Mouse (Mus musculus) layer of hippocampus, adult 11-12 months (tissue): ENCODE data around the gene Cd151.

Experiments
- DNase-seq: peaks from one replicate; pipeline ENCODE4 v3.0.0; 2022; ENCODE audit warnings: low spot score

The Cd151 gene

DNA sequence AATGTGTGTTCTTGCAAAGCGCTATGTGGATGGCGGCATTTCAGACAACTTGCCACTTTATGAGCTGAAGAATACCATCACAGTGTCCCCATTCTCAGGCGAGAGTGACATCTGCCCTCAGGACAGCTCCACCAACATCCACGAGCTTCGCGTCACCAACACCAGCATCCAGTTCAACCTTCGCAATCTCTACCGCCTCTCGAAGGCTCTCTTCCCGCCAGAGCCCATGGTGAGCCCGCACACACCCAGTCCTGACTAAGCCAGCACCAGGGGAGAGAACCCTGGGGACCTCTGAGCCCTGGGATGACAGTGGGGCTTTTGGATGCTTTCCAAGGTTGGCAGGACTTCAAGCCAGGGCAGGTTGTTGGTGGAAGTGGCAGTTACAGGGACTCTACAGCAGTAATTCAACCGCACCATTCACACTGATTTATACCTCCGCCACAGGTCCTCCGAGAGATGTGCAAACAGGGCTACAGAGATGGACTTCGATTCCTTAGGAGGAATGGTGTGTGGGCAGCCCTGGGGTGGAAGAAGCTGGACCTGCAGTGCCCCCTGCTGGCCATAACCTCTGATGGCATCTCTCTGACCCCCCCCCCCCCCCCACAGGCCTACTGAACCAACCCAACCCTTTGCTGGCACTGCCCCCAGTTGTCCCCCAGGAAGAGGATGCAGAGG lies 9.1 kb upstream of the Cd151 start:
- no peak for DNase-seq

DNA sequence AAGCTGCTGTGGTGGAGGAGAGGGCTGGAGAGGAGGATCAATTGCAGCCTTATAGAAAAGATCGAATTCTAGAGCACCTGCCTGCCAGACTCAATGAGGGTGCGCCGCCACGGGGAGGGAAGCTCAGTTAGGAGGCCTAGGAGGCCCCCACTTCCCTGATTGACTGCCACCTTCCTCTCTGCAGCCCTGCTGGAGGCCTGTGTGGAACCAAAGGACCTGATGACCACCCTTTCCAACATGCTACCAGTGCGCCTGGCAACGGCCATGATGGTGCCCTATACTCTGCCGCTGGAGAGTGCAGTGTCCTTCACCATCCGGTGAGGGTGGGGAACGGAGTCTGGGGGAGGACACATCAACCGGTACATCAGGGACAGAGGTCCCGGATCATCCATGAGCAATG lies 8.5 kb upstream of the Cd151 start:
- DNase-seq, result no peak

DNA sequence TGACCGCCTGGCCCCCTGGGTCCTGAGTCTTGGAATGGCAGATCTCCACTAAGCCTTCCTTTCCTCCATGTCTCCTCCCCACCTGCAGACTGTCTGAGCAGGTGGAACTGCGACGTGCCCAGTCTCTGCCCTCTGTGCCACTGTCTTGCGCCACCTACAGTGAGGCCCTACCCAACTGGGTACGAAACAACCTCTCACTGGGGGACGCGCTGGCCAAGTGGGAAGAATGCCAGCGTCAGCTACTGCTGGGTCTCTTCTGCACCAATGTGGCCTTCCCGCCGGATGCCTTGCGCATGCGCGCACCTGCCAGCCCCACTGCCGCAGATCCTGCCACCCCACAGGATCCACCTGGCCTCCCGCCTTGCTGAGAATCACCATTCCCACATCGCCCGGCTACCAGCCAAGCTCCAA lies 7.9 kb upstream of the Cd151 start:
- no peak for DNase-seq

DNA sequence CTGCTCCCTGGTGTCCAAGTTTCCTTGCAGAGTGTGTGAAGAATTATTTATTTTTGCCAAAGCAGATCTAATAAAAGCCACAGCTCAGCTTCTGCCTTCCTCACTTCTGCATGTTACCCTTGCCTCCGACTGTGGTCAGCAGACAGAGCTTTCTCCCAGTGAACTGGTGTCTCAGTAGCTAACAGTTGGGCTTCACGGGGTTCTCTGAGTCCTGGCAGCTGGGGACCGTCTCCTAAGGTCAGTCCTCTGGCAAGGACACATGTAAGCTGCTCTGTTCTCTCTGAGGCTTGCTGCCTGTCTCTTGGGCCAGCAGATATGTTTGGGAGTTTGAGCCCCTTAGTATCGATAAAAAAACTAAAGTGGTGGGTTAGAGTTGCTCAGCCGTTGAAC lies 7.2 kb upstream of the Cd151 start:
- no peak for DNase-seq

DNA sequence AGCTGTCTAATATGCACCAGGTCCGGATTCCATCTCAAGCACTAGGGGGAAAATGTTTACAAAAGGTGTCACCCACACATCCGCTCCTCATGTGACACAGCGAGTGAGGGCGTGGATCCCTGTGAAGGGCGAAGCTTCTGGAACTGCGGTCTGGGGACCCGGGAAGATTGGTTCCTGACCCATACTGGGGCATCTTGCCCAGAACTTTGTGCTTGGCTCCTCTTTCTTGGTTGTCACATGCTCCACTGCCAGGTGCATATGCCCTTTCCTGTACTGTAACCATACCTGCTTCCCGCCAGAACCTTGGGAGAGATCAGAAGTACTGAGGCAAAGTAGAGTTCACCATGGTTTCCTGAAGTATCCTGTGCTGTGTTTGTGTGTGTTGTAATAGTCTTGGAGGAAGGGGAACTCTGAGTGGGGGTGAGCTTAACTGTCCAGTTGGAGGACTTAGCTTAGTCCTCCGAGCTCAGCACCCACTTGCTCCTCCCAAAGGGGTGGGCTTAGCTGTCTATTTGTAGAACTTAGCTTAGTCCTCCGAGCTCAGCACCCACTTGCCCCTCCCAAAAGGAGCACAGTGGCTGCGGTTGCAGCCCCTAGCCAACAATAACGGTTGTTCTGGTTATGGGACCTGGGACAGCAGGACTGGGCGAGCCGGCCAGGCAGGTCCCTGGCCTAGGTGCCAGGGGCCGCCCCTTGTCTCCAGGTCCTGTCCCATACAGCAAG lies 6.6 kb upstream of the Cd151 start, which contains the start of gene Cracr2b:
Gene Cracr2b, plus strand, starts transcription at position 704 of the 723 bp plus-strand sequence.
- DNase-seq, result no peak

DNA sequence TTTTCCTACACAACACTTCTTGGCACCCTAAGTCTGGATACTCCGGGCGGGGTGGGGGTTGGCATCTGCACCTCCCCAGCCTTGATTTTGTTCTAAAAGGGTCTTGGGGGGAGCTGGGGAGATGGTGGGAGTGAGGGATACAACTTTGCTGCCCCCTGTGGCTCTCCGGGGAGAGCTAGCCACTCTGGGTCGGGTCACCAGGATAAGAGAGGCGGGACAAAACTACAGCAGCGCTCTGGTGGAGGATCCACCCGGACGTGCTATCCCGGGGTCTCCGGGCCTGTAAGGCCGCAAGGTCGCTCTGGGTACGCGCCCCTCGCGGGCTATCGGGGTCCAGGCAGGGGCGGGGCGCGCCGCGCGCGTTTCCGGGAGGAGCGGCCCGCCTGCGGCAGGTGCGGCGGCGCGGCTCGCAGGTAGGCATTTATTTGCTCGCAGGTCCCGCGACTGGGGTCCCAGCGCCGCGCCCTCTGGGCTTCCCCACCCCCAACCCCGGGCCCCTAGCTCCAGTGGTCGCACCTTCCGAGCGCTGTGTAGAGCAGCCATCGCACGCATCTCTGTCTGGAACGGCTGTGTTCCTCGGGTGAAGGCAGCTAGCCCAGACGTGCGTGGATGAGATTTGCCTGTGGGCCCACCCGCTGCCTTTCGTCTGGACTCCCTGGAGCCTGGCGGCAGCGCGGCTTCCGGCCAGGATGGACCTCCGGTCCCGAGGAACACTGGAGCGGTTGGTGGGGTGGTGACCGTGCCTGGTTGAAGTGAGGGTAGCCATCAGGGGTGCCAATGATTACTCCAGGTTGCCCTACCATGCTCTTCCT lies 5.5 kb upstream of the Cd151 start:
- DNase-seq, result no peak

DNA sequence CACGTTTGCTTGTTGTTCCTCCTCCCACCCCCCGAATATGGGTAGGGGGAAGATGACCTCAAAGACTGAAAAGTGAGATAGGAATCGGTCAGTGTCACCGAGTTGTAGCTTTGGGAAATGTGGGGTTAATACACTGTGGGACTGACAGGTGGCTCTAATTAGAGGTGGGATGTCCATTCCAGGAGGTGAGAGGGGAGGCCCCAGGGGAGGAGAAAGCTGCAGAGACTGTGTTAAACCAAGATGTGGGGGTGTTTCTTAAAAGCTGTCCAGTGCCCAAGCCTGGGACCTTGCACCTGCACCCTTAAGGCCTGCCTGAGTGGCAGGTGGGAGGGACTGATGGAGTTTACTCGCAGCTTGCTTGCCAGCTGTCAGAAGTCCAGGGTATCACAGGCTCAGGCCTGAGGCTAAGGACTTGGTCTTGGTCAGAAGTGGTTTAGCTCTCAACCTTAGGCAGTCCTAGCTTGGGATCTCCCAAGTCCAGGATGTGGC lies 4.8 kb upstream of the Cd151 start:
- no peak for DNase-seq

DNA sequence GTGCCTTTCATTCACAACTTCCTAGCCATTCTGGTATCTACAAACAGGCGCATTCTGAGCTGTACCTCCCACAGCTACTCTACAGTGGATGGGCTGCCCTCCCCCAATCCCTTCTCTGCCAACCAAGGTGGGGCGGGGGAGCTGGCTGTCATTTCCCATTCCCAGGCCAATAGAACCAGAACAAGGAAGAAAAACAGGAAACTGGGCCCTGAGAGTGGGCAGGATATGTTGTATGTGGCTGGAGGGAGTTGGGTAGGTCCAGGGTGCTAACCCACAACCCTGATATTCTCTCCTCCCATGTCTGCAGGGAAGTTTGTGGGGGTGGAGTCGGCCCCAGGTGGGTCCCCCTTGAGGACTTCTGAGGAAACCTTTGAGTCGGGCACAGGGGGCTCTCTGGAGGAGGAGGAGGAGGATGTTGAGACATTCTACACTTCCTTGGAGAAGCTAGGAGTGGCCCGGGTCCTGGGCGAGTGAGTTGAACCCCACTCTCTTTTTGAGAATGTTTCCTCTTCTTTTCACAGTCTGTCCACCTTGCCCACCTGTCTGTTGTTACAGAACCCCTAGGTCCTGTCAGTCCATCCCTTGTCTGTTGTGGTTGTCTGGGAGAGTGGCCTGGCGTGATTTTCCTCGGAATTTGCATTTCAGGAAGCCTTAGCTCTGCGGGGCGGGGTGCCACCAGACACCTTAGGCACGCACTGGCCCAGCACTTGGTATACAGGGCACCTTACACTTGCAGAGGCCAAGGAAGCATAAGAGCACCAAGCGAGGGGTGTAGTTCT lies 3.2 kb upstream of the Cd151 start:
- DNase-seq, result no peak

DNA sequence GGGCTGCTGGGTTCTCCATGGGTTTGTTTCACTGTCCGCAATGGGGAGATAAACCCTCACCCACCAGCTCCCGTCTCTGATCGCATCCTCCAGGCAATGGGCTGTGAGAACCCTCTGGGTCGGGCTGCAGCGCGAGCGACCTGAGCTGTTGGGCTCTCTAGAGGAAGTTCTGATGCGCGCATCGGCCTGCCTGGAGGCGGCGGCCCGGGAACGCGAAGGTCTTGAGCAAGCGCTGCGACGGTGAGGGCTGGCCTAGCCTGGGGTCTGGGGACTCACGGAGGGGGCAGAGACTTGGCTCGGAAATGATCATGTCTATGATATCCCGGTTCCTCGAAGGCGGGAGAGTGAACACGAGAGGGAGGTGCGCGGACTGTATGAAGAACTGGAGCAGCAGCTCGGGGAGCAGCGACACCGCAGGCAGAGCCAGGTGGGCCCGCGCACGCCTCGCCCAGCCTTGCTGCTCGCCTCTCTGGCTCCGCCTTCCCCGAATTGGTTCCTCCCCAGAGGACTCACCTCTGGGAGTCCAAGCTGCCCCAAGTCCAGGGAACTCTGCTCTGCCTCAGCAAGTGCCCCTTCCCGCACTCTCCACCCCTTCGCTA lies 2.5 kb upstream of the Cd151 start:
- no peak for DNase-seq

DNA sequence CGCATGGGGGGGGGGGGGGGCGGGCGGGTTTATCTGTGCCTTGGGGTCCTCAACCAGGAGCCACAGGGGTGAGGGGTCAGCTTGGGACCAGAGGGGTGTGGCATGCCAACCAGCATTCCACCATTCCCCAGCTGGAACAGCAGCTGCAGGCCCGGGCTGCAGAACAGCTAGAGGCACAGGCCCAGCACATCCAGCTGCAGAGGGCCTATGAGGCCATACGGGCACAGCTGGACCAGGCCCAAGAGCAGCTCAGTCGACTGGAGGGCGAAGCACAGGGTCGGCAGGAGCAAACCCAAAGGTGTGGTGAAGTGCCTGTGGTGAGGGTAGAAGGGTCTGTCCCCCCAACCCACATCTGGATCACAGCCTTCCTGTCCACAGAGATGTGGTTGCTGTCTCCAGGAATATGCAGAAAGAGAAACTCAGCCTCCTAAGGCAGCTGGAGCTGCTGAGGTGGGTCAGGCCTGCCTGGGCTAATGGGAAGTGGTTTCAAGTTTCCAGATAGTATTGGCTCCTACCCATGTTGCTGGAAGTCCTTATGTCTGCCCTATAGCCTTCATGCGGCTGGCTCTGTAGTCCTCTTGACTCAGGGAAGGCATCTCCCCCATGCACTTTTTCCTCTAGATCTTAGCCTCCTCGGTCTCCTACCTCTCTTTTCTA lies 1.7 kb upstream of the Cd151 start:
- no peak for DNase-seq

DNA sequence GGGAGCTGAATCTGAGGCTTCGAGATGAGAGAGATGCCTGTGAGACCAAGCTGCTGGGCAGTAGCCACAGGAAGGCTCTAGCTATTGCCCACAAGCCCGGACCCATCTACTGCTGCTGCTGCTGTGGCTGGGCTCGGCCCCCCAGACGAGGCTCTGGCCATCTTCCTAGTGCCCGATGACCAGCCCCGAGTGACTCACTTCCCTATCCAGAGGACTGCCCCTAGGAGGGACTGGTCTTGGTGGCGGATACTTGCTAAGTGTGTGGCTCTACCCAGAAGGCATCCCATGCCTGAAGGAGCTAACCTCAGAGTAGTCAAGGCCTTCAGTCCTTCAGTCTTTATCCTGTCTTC lies 1.2 kb upstream of the Cd151 start:
- DNase-seq, result no peak

DNA sequence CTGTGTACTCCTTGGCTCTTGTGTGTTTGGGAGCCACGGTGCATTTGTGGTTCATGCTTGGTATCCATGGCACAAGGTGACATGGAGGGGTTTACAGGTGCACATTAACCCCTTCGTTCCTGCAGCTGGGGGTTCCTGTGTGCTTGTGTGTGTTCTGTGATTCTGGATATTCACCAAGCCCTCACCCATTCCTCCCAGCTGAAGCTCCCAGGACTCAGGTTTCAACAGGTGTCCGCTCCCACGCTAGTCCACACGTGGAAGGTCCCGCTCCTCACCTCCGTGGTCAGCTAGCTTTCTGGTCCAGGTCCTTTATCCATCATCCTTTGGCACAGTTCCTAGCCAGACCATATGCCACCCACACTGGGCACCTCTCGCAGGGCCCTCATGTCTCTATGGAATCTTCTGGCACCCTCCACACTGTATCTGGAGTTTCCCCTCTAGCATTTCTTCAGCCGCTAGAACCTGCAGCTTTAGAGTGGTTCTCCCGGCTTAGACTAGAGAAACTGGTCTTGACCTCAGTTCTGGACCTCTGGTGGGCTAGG lies 514 bp upstream of the Cd151 start:
- DNase-seq, result no peak

DNA sequence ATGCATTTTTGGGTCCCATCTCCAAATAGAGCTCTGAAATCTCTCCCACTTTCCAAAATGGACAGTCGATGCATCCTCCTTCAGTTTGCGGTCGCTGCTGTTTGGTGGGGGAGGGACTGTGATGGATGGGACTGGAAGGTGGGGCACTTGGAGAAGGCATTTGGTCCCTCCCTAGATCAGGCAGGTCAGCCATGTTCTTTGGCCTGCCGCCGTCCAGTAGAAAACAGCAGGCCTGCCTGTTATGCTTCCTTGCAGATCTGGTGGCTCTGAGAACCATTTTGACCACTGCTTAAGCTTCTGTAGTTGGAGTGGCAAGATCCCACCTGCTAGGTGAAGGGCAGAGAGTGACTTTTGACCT lies 951 bp downstream of the Cd151 start:
- DNase-seq, result no peak

DNA sequence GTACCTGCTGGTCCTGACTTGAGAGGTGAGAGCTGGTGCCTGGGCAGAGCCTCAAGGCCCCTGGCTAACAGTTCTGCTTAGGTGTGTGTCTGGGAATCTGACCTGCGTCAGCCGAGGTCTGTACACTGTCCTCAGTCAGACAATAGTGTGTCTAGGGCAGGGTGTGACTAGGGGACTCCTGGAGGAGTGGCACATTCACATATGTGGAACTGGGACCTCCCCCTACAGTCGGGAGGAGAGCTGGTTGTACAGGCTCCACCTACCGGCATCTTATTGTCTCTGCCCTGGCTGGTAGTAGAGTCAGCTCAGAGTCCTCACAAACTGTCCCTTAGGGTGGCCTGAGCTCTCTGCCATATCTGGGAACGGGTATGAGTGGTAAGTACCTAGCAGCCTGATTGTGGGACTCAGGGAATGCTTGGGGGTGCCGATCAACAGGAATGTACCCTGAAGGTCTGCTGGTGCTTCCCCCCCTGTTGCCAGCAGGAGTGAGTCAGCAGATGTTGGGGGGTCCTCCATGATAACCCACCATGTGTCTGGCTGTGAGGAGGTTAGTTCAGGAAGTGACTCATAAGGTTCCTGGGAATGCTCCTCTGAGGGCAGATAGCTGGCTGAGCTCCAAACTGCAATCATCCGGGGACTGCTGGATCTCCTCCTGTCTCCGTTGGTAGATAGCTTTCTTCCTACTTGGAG lies 1.5 kb downstream of the Cd151 start:
- no peak for DNase-seq

DNA sequence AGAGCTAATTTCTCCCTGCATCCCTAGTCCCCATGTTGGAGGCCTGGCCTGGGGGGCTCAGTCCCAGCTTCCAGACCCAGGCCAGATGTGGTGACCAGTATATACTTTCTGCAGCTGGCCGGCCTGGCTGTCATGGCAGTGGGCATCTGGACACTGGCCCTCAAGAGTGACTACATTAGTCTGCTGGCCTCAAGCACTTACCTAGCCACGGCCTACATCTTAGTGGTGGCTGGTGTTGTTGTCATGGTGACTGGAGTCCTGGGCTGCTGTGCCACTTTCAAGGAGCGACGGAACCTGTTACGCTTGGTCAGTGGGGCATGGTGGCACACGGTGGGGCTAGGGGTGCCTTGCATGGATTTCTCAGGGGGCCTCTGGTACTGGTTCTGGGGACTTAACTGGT lies 2.2 kb downstream of the Cd151 start:
- no peak for DNase-seq

DNA sequence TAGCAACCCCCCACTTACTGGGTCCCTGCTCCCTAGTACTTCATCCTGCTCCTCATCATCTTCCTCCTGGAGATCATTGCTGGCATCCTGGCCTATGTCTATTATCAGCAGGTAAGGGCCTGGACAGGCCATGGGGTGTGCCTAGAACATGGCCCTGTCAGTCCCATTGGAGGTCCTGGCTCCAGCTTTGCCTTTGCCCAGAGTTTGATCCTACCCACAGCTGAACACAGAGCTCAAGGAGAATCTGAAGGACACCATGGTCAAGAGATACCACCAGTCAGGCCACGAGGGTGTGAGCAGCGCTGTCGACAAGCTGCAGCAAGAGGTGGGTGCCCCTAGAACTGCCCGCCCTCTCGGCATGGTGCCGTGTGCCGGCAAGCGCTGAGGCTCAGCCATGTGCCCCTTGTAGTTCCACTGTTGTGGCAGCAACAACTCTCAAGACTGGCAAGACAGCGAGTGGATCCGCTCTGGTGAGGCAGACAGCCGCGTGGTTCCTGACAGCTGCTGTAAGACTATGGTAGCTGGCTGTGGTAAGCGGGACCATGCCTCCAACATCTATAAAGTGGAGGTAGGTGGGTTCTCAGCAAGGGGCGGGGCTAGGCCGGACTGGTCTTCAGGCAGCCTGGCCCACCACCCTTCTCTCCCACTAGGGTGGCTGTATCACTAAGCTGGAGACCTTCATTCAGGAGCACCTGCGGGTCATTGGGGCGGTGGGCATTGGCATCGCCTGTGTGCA lies 2.9 kb downstream of the Cd151 start:
- no peak for DNase-seq

DNA sequence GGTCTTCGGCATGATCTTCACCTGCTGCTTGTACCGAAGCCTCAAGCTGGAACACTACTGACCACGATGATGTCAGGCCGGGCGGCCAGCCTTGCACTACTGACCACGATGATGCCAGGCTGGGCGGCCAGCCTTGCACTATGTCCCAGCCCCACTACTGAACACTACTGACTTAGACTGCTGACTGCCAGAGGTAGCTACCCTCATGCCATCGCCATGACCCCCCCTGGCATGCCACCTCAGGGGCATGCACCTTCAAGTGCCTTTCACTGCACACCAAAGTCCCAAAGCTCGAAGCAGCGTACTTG lies 3.4 kb downstream of the Cd151 start:
- DNase-seq, result no peak

DNA sequence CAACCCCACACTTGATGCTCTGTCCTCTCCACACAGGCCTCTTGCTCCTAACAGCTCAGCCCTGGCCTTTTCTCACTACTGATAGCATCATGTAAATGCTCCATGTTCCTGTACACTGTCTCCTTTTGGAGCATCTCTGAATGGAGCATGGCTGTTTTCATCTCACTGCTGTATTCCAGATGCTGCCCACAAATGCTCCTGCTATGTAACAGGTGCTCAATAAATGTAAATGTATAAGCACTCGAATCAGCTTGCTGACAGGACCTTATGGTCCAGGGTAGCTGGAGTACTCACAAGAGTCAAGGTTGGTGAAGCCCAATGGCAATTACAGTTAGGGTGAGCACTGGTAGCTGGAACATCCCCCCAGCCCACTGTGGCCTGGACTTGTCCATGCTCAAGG lies 4.0 kb downstream of the Cd151 start:
- no peak for DNase-seq

DNA sequence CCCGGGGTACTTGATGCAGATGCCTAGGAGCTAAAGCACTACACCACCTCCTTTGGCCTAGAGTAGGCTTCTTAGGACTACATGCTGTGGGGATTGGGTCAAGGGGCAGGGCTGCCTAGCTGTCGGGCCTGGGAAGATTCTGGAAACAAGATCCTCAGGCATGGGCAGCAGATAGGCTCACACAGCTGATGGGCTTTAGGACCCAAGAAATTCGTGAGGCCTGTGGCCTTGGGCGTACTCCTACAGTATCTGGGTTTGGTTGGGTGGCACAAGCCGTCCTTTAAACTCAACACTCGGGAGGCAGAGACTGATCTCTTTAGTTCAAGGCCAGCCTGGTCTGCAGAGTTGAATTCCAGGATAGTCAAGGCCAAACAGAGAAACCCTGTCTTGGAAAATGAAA lies 5.0 kb downstream of the Cd151 start:
- no peak for DNase-seq

DNA sequence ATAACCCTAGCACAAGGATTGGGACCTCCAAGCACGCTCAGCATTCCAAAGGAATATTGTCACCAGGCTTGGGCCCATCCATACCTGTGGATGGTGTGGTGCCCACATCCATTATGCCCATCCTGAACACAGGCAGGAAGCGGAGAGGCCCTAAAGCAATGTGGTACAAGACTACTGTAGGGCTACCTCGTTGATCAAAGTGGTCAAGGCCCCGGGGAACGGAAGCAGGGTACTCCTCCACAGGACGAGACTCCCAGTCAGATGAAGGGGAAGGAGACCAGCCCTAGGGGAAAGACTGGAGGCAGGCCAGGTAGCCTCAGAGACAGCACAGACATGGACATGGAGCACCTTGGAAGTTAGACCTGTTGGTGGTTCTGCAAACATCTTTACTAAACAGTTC lies 5.6 kb downstream of the Cd151 start:
- no peak for DNase-seq
